Mouse (Mus musculus) heart, adult 2 months (tissue): ENCODE results near the gene Snca.

ENCODE experiments used
- CTCF ChIP-seq: fragments of 200-600 bp; IDR thresholded peaks from 2 replicates; pipeline ENCODE4 v1.8.1; 2022; ENCODE audit warnings: antibody characterized with exemption, mild to moderate bottlenecking, moderate library complexity
- EP300 ChIP-seq: fragments of 200-500 bp; IDR thresholded peaks from 2 replicates; pipeline ENCODE4 v1.6.1; 2011; ENCODE audit warnings: low read depth, low read length, control low read depth; ENCODE audit not compliant: insufficient read depth
- POLR2A ChIP-seq: fragments of 200-500 bp; IDR thresholded peaks from 2 replicates; pipeline ENCODE4 v1.6.1; 2011; ENCODE audit warnings: mild to moderate bottlenecking, low read depth, low read length, control low read depth; ENCODE audit not compliant: insufficient read depth

DNA sequence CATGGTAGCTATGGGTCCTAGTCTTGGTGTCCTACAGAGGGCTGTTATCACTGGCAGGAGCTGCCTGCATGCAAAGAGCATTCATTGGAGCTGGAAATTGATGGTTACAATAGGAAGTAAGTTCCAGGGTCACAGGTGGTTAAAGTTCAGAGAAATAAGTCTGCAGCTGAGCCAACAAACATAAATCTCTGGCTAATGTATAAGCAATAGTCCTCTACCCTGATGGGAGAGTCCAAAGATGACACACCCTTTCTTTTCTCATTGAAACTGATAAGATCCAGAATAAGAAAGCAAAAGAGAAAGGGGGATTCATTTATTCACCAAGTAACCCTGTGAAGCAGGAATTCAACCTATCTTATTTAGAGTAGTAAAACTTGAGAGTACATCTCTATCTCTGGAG is 83.7 kb downstream of the Snca start:
- TF ChIP-seq CTCF (no peak), EP300 (no peak), POLR2A (no peak)
